ENCODE assay signal across 8 mouse cellular contexts in genomic region chr5:141243253-141243965, GRCm38 (mm10). TPM values are rescaled to one million over a fixed set of nuclear protein-coding genes. Genes with fewer than 3 reads are reported as not detected.
DNase-seq lines count a peak whose midpoint lies in the region; ATAC-seq and TF ChIP-seq lines count a peak whose summit lies in the region.

No protein-coding gene starts in this region.

- peaks cover 6% of the 10 kb centered on the region; the same call in 1 of the 2 replicates for H3K4me1 ChIP-seq in embryonic facial prominence, embryonic 11.5 days (ENCODE audit: control insufficient read depth, insufficient read depth, low read length)
- H3K4me1 ChIP-seq in hindbrain, embryonic 15.5 days (replicated peaks) = peaks cover 38% of the 10 kb centered on the region
- H3K4me1 ChIP-seq in liver, postnatal 0 days (ENCODE audit: insufficient read depth) = peaks cover 13% of the 10 kb centered on the region

- no peaks in the 10 kb centered on the region for H3K36me3 ChIP-seq in embryonic facial prominence, embryonic 11.5 days (replicated peaks; ENCODE audit: control insufficient read depth, insufficient read depth, low read depth, low read length)
- no peaks in the 10 kb centered on the region for H3K36me3 ChIP-seq in hindbrain, embryonic 15.5 days
- H3K36me3 ChIP-seq in liver, postnatal 0 days (replicated peaks; ENCODE audit: insufficient read depth, low read length) = no peaks in the 10 kb centered on the region

- TF ChIP-seq EP300 in liver, postnatal 0 days (IDR thresholded peaks at IDR 0.05; ENCODE audit: low read depth) = no peak

- H3K9ac ChIP-seq in embryonic facial prominence, embryonic 11.5 days (replicated peaks; ENCODE audit: low read length) = peak overlapping the region; percentile 34; the same call in 1 of the 2 replicates
- H3K9ac ChIP-seq in hindbrain, embryonic 15.5 days = peak overlapping the region; percentile 24
- H3K9ac ChIP-seq in liver, postnatal 0 days (replicated peaks) = no peak overlapping the region

- no peak overlapping the region for H3K27ac ChIP-seq in embryonic facial prominence, embryonic 11.5 days (replicated peaks; ENCODE audit: low read depth, low read length)
- no peak overlapping the region for H3K27ac ChIP-seq in hindbrain, embryonic 15.5 days (replicated peaks)
- no peak overlapping the region for H3K27ac ChIP-seq in liver, postnatal 0 days (ENCODE audit: low read depth)

- peak overlapping the region; percentile 99 for H3K4me2 ChIP-seq in embryonic facial prominence, embryonic 11.5 days (ENCODE audit: low read depth, low read length)
- peak overlapping the region; percentile 99 for H3K4me2 ChIP-seq in hindbrain, embryonic 15.5 days
- peak overlapping the region; percentile 69 for H3K4me2 ChIP-seq in liver, postnatal 0 days (ENCODE audit: low read depth, low read length)

- no peak for TF ChIP-seq CTCF in liver, postnatal 0 days (IDR thresholded peaks at IDR 0.05; ENCODE audit: low read depth)

- ATAC-seq in embryonic facial prominence, embryonic 11.5 days (replicated peaks; ENCODE audit: insufficient number of reproducible peaks, low FRiP score, low TSS enrichment, low read depth) = no peak
- ATAC-seq in hindbrain, embryonic 15.5 days (ENCODE audit: low FRiP score, low read depth) = no peak
- no peak for ATAC-seq in liver, postnatal 0 days
- no peak for ATAC-seq in frontal cortex, adult (ENCODE audit: low TSS enrichment)

- H3K9me3 ChIP-seq in embryonic facial prominence, embryonic 11.5 days (replicated peaks; ENCODE audit: control insufficient read depth, low read length) = no peaks in the 10 kb centered on the region
- no peaks in the 10 kb centered on the region for H3K9me3 ChIP-seq in hindbrain, embryonic 15.5 days
- no peaks in the 10 kb centered on the region for H3K9me3 ChIP-seq in liver, postnatal 0 days (ENCODE audit: low read length)

- peak; percentile 1 for DNase-seq in cerebellum, adult 8-10 months
- no peak for DNase-seq in cerebellum, adult 9-10 months
- peak; percentile 9 to 15 for DNase-seq in B cell, adult 2 months
- peak; percentile 67 for DNase-seq in embryonic facial prominence, embryonic 11.5 days (ENCODE audit: low spot score)
- DNase-seq in liver, postnatal 0 days = peak; percentile 16
- DNase-seq in frontal cortex, postnatal 10 days (ENCODE audit: low spot score in 2 of 2) = no peak

- peak overlapping the region; percentile 65 for H3K4me3 ChIP-seq in embryonic facial prominence, embryonic 11.5 days (ENCODE audit: low read depth, low read length)
- peak overlapping the region; percentile 70 for H3K4me3 ChIP-seq in hindbrain, embryonic 15.5 days
- peak overlapping the region; percentile 32 for H3K4me3 ChIP-seq in liver, postnatal 0 days (ENCODE audit: low read depth, low read length)

- WGBS in embryonic facial prominence, embryonic 11.5 days = 2% methylated on average over 33 of the region's 33 CpGs
- WGBS in hindbrain, embryonic 15.5 days = 2% methylated on average over 33 of the region's 33 CpGs
- WGBS in liver, postnatal 0 days (ENCODE audit: insufficient replicate concordance) = 4% methylated on average over 33 of the region's 33 CpGs

- H3K27me3 ChIP-seq in embryonic facial prominence, embryonic 11.5 days (ENCODE audit: control insufficient read depth, insufficient read depth, low read length) = peaks cover 15% of the 10 kb centered on the region
- peaks cover 23% of the 10 kb centered on the region for H3K27me3 ChIP-seq in hindbrain, embryonic 15.5 days
- H3K27me3 ChIP-seq in liver, postnatal 0 days (ENCODE audit: insufficient read depth, low read length) = peaks cover 34% of the 10 kb centered on the region

RNA-seq across cellular contexts. Expression of gene Sdk1, which starts 2.1 kb away (rescaled TPM):
- 1.2 and 1.7 TPM in 2 replicates for polyA plus RNA-seq in embryonic facial prominence, embryonic 11.5 days (2014; fragmentation: Nextera tagmentation; extraction: Ambion mirVana)
- 2.3 and 2.5 TPM in 2 replicates for polyA plus RNA-seq in hindbrain, embryonic 15.5 days (2015; fragmentation: Nextera tagmentation; extraction: Ambion mirVana)
- 0.06 and 0.09 TPM in 2 replicates for polyA plus RNA-seq in liver, postnatal 0 days (2015; fragmentation: Nextera tagmentation; extraction: Ambion mirVana)

Comparison
In these comparisons a context has a peak if more than half of its experiments do, and no peak if none do; other contexts are left out.
1. DNase-seq: peak in cerebellum, adult 8-10 months (single experiment), B cell, adult 2 months (2 of 2), embryonic facial prominence, embryonic 11.5 days (single experiment) and liver, postnatal 0 days (single experiment); none in cerebellum, adult 9-10 months (single experiment) and frontal cortex, postnatal 10 days (0 of 2).
2. Peak in every context shown above with its lines, with median percentiles within 50 percentile points of each other: H3K4me2 ChIP-seq and H3K4me3 ChIP-seq.